Mouse (Mus musculus): ENCODE results near the gene Ctnnd1. TPM values are rescaled to one million over a fixed set of nuclear protein-coding genes. Genes with fewer than 3 reads are reported as not detected.

Gene Ctnnd1
- polyA plus RNA-seq, 1 experiment from 2014 or later, result 36.2 TPM

- Histone ChIP-seq H3K9me3 (ENCODE audit: control insufficient read depth, low read length) (no peaks in the 10 kb centered on the region), H3K27me3 (ENCODE audit: control insufficient read depth, insufficient read depth, low read length) (no peaks in the 10 kb centered on the region), H3K4me2 (ENCODE audit: low read depth, low read length, severe bottlenecking) (no peak overlapping the region), H3K9ac (ENCODE audit: low read length) (no peak overlapping the region), H3K36me3 (ENCODE audit: control insufficient read depth, insufficient read depth, low read length) (no peaks in the 10 kb centered on the region), H3K27ac (ENCODE audit: low read depth, low read length) (0 out of 2 replicates have a peak overlapping the region, but pooled peaks have one; percentile 12), H3K4me3 (ENCODE audit: low read depth, low read length) (no peak overlapping the region), H3K4me1 (replicated peaks; ENCODE audit: control insufficient read depth, insufficient read depth, low read length) (peaks cover 24% of the 10 kb centered on the region)
- DNase-seq (ENCODE audit: low spot score), result no peak
- 48% methylated on average over 7 of the region's 7 CpGs for WGBS
- ATAC-seq (replicated peaks; ENCODE audit: low FRiP score), result no peak
These were observed 13.0 kb downstream of the Ctnnd1 start for GRCm38 (mm10) chr2:84637452-84638165.

GRCm38 (mm10) chr2:84636231-84636741, 14.3 kb downstream of the Ctnnd1 start:
- Histone ChIP-seq H3K4me3 (ENCODE audit: low read depth, low read length) (no peak overlapping the region), H3K9me3 (ENCODE audit: control insufficient read depth, low read length) (no peaks in the 10 kb centered on the region), H3K4me2 (ENCODE audit: low read depth, low read length, severe bottlenecking) (no peak overlapping the region), H3K27me3 (ENCODE audit: control insufficient read depth, insufficient read depth, low read length) (no peaks in the 10 kb centered on the region), H3K9ac (ENCODE audit: low read length) (no peak overlapping the region), H3K36me3 (ENCODE audit: control insufficient read depth, insufficient read depth, low read length) (no peaks in the 10 kb centered on the region), H3K4me1 (replicated peaks; ENCODE audit: control insufficient read depth, insufficient read depth, low read length) (peaks cover 24% of the 10 kb centered on the region), H3K27ac (ENCODE audit: low read depth, low read length) (peak overlapping the region; percentile 86)
- WGBS, result 40% methylated on average over 8 of the region's 8 CpGs
- DNase-seq (ENCODE audit: low spot score) (no peak), ATAC-seq (replicated peaks; ENCODE audit: low FRiP score) (no peak)

- DNase-seq (ENCODE audit: low spot score), result peak; percentile 84
- H3K4me2 ChIP-seq (ENCODE audit: low read depth, low read length, severe bottlenecking), result no peak overlapping the region
- 3% methylated on average over 2 of the region's 2 CpGs for WGBS
- H3K9ac ChIP-seq (ENCODE audit: low read length), result no peak overlapping the region
- H3K4me3 ChIP-seq (ENCODE audit: low read depth, low read length), result no peak overlapping the region
- peak overlapping the region; percentile 86 for H3K27ac ChIP-seq (ENCODE audit: low read depth, low read length)
- no peaks in the 10 kb centered on the region for H3K36me3 ChIP-seq (ENCODE audit: control insufficient read depth, insufficient read depth, low read length)
- no peaks in the 10 kb centered on the region for H3K27me3 ChIP-seq (ENCODE audit: control insufficient read depth, insufficient read depth, low read length)
- no peaks in the 10 kb centered on the region for H3K9me3 ChIP-seq (ENCODE audit: control insufficient read depth, low read length)
- H3K4me1 ChIP-seq (replicated peaks; ENCODE audit: control insufficient read depth, insufficient read depth, low read length), result peaks cover 24% of the 10 kb centered on the region
- ATAC-seq (replicated peaks; ENCODE audit: low FRiP score), result peak; percentile 93
These were observed 15.0 kb downstream of the Ctnnd1 start for GRCm38 (mm10) chr2:84635611-84636010.

GRCm38 (mm10) chr2:84634934-84635482, 15.6 kb downstream of the Ctnnd1 start:
- peak overlapping the region; percentile 20; the same call in 1 of the 2 replicates for H3K9ac ChIP-seq (ENCODE audit: low read length)
- DNase-seq (ENCODE audit: low spot score) (no peak), ATAC-seq (replicated peaks; ENCODE audit: low FRiP score) (peak; percentile 45)
- peak overlapping the region; percentile 33 for H3K4me2 ChIP-seq (ENCODE audit: low read depth, low read length, severe bottlenecking)
- 28% methylated on average over 4 of the region's 4 CpGs for WGBS
- H3K4me1 ChIP-seq (replicated peaks; ENCODE audit: control insufficient read depth, insufficient read depth, low read length), result peaks cover 24% of the 10 kb centered on the region
- no peak overlapping the region for H3K4me3 ChIP-seq (ENCODE audit: low read depth, low read length)
- H3K36me3 ChIP-seq (ENCODE audit: control insufficient read depth, insufficient read depth, low read length), result no peaks in the 10 kb centered on the region
- no peaks in the 10 kb centered on the region for H3K27me3 ChIP-seq (ENCODE audit: control insufficient read depth, insufficient read depth, low read length)
- no peaks in the 10 kb centered on the region for H3K9me3 ChIP-seq (ENCODE audit: control insufficient read depth, low read length)
- H3K27ac ChIP-seq (ENCODE audit: low read depth, low read length), result peak overlapping the region; percentile 86

- Histone ChIP-seq H3K27me3 (ENCODE audit: control insufficient read depth, insufficient read depth, low read length) (no peaks in the 10 kb centered on the region), H3K9ac (ENCODE audit: low read length) (no peak overlapping the region), H3K4me2 (ENCODE audit: low read depth, low read length, severe bottlenecking) (no peak overlapping the region), H3K4me3 (ENCODE audit: low read depth, low read length) (no peak overlapping the region), H3K4me1 (replicated peaks; ENCODE audit: control insufficient read depth, insufficient read depth, low read length) (peaks cover 24% of the 10 kb centered on the region), H3K27ac (ENCODE audit: low read depth, low read length) (no peak overlapping the region), H3K9me3 (ENCODE audit: control insufficient read depth, low read length) (no peaks in the 10 kb centered on the region), H3K36me3 (ENCODE audit: control insufficient read depth, insufficient read depth, low read length) (no peaks in the 10 kb centered on the region)
- 87% methylated on average over 4 of the region's 4 CpGs for WGBS
- DNase-seq (ENCODE audit: low spot score) (no peak), ATAC-seq (replicated peaks; ENCODE audit: low FRiP score) (no peak)
These were observed 16.6 kb downstream of the Ctnnd1 start for GRCm38 (mm10) chr2:84634006-84634405.

GRCm38 (mm10) chr2:84632999-84633398, 17.6 kb downstream of the Ctnnd1 start:
- no peak for ATAC-seq (replicated peaks; ENCODE audit: low FRiP score)
- Histone ChIP-seq H3K27me3 (ENCODE audit: control insufficient read depth, insufficient read depth, low read length) (no peaks in the 10 kb centered on the region), H3K9me3 (ENCODE audit: control insufficient read depth, low read length) (no peaks in the 10 kb centered on the region), H3K4me2 (ENCODE audit: low read depth, low read length, severe bottlenecking) (no peak overlapping the region), H3K9ac (ENCODE audit: low read length) (no peak overlapping the region), H3K27ac (ENCODE audit: low read depth, low read length) (no peak overlapping the region), H3K36me3 (ENCODE audit: control insufficient read depth, insufficient read depth, low read length) (no peaks in the 10 kb centered on the region), H3K4me3 (ENCODE audit: low read depth, low read length) (no peak overlapping the region), H3K4me1 (replicated peaks; ENCODE audit: control insufficient read depth, insufficient read depth, low read length) (peaks cover 18% of the 10 kb centered on the region)
- WGBS, result 12% methylated on average over 3 of the region's 3 CpGs
- no peak for DNase-seq (ENCODE audit: low spot score)

- H3K4me1 ChIP-seq (replicated peaks; ENCODE audit: control insufficient read depth, insufficient read depth, low read length), result peaks cover 12% of the 10 kb centered on the region
- DNase-seq (ENCODE audit: low spot score) (no peak), ATAC-seq (replicated peaks; ENCODE audit: low FRiP score) (no peak)
- H3K27ac ChIP-seq (ENCODE audit: low read depth, low read length), result no peak overlapping the region
- no peak overlapping the region for H3K4me2 ChIP-seq (ENCODE audit: low read depth, low read length, severe bottlenecking)
- no peak overlapping the region for H3K9ac ChIP-seq (ENCODE audit: low read length)
- WGBS, result 100% methylated on average over 1 of the region's 1 CpGs
- H3K4me3 ChIP-seq (ENCODE audit: low read depth, low read length), result no peak overlapping the region
- H3K36me3 ChIP-seq (ENCODE audit: control insufficient read depth, insufficient read depth, low read length), result no peaks in the 10 kb centered on the region
- H3K27me3 ChIP-seq (ENCODE audit: control insufficient read depth, insufficient read depth, low read length), result no peaks in the 10 kb centered on the region
- H3K9me3 ChIP-seq (ENCODE audit: control insufficient read depth, low read length), result no peaks in the 10 kb centered on the region
These were observed 18.6 kb downstream of the Ctnnd1 start for GRCm38 (mm10) chr2:84632001-84632400.

GRCm38 (mm10) chr2:84627036-84627435, 23.5 kb downstream of the Ctnnd1 start:
- Histone ChIP-seq H3K36me3 (ENCODE audit: control insufficient read depth, insufficient read depth, low read length) (no peaks in the 10 kb centered on the region), H3K4me3 (ENCODE audit: low read depth, low read length) (no peak overlapping the region), H3K4me2 (ENCODE audit: low read depth, low read length, severe bottlenecking) (no peak overlapping the region), H3K27ac (ENCODE audit: low read depth, low read length) (no peak overlapping the region), H3K27me3 (ENCODE audit: control insufficient read depth, insufficient read depth, low read length) (no peaks in the 10 kb centered on the region), H3K9ac (ENCODE audit: low read length) (no peak overlapping the region), H3K4me1 (replicated peaks; ENCODE audit: control insufficient read depth, insufficient read depth, low read length) (no peaks in the 10 kb centered on the region; the same call in 1 of the 2 replicates), H3K9me3 (ENCODE audit: control insufficient read depth, low read length) (no peaks in the 10 kb centered on the region)
- ATAC-seq (replicated peaks; ENCODE audit: low FRiP score) (0 out of 2 replicates have a peak, but pooled peaks have one; percentile 21), DNase-seq (ENCODE audit: low spot score) (no peak)
- 77% methylated on average over 3 of the region's 3 CpGs for WGBS

All from forebrain, embryonic 11.5 days (tissue).